Mouse (Mus musculus) thymus, adult 2 months (tissue): Measurements from ENCODE around the gene Prkce.

ENCODE experiments used
- CTCF ChIP-seq: fragments of 200-500 bp; IDR thresholded peaks from 2 replicates; pipeline ENCODE4 v1.5.1; 2012; ENCODE audit warnings: mild to moderate bottlenecking, control low read depth, low read length, moderate library complexity, borderline replicate concordance; ENCODE audit not compliant: control insufficient read depth, poor library complexity, insufficient read depth; ENCODE audit errors: extremely low read depth
- POLR2A ChIP-seq: fragments of 200-500 bp; IDR thresholded peaks from 2 replicates; pipeline ENCODE4 v1.6.1; 2012; ENCODE audit warnings: mild to moderate bottlenecking, low read length, control low read depth, moderate library complexity; ENCODE audit not compliant: control insufficient read depth, poor library complexity, insufficient read depth; ENCODE audit errors: extremely low read depth

- TF ChIP-seq CTCF (no peak), POLR2A (no peak)
These were observed 278.3 kb downstream of the Prkce start for GRCm38 (mm10) chr17:86445900-86446299.
